Mouse (Mus musculus): ENCODE measurements around the gene Ern1.

Ern1 gene

GRCm38 (mm10) chr11:106487733-106488115 lies at the start of gene Ern1:
TSS of gene Ern1 (minus strand) at chr11:106487852.
- DNase-seq: peak; percentile 98

- DNase-seq: no peak
These were observed 48.7 kb upstream of the Ern1 start for GRCm38 (mm10) chr11:106536253-106536912.

GRCm38 (mm10) chr11:106535660-106536252 lies 48.1 kb upstream of the Ern1 start:
- no peak for DNase-seq

- DNase-seq: no peak
These were observed 44.7 kb upstream of the Ern1 start for GRCm38 (mm10) chr11:106532248-106532790.

- DNase-seq: no peak
These were observed 42.1 kb upstream of the Ern1 start for GRCm38 (mm10) chr11:106529786-106530185.

GRCm38 (mm10) chr11:106529113-106529512 lies 41.5 kb upstream of the Ern1 start:
- DNase-seq: peak; percentile 12

- DNase-seq: no peak
These were observed 40.3 kb upstream of the Ern1 start for GRCm38 (mm10) chr11:106527926-106528325.

- DNase-seq: no peak
These were observed 39.6 kb upstream of the Ern1 start for GRCm38 (mm10) chr11:106527147-106527821.

- peak in 1 of 2 experiments; percentile 23 for DNase-seq
These were observed 34.9 kb upstream of the Ern1 start for GRCm38 (mm10) chr11:106522538-106522937.

- no peak for DNase-seq
These were observed 34.0 kb upstream of the Ern1 start for GRCm38 (mm10) chr11:106521612-106522011.

- DNase-seq: no peak
These were observed 32.8 kb upstream of the Ern1 start for GRCm38 (mm10) chr11:106520404-106520803.

- DNase-seq: no peak
These were observed 31.9 kb upstream of the Ern1 start for GRCm38 (mm10) chr11:106519519-106519918.

GRCm38 (mm10) chr11:106518391-106518790 lies 30.7 kb upstream of the Ern1 start:
- no peak for DNase-seq

- no peak for DNase-seq
These were observed 27.6 kb upstream of the Ern1 start for GRCm38 (mm10) chr11:106515079-106515745.

- DNase-seq: no peak
These were observed 26.8 kb upstream of the Ern1 start for GRCm38 (mm10) chr11:106514446-106514845.

GRCm38 (mm10) chr11:106513166-106513565 lies 25.5 kb upstream of the Ern1 start:
- peak; percentile 77 to 81 for DNase-seq

- DNase-seq: no peak
These were observed 24.3 kb upstream of the Ern1 start for GRCm38 (mm10) chr11:106512006-106512390.

GRCm38 (mm10) chr11:106511236-106512005 lies 23.8 kb upstream of the Ern1 start:
- no peak for DNase-seq

GRCm38 (mm10) chr11:106507638-106508037 lies 20.0 kb upstream of the Ern1 start:
- no peak for DNase-seq

GRCm38 (mm10) chr11:106506211-106506610 lies 18.6 kb upstream of the Ern1 start:
- no peak for DNase-seq

- no peak for DNase-seq
These were observed 16.5 kb upstream of the Ern1 start for GRCm38 (mm10) chr11:106504129-106504528.

- DNase-seq: no peak
These were observed 15.7 kb upstream of the Ern1 start for GRCm38 (mm10) chr11:106503425-106503717.

Data from cerebellum, postnatal 10 days (tissue).